Mouse (Mus musculus): ENCODE results near the gene Dnajc2.
"Not testable (repeated sequence)": the region's sequence is repeated elsewhere in the genome, so short reads cannot be mapped to it uniquely, and the experiment has no call there.

Dnajc2 gene

DNA sequence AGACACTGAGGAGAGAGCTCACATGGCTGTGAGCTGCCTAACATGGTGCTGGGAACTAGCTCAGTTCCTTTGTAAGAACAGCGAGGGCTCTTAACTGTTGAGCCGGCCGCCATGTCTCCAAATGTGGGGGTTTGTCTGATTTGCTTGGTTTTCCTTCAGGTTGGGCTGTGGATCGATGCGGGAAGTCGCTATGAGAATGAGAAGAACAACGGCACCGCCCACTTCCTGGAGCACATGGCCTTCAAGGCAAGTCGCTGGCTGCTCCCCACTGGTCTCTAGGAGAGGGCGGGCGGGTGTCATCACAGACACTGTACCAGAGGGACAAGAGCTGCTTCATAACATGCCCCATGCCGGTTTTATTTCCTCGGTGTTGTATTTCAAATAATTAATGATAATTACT, 45.2 kb downstream of the Dnajc2 start:
- no peak for DNase-seq (ENCODE audit: low spot score)

DNA sequence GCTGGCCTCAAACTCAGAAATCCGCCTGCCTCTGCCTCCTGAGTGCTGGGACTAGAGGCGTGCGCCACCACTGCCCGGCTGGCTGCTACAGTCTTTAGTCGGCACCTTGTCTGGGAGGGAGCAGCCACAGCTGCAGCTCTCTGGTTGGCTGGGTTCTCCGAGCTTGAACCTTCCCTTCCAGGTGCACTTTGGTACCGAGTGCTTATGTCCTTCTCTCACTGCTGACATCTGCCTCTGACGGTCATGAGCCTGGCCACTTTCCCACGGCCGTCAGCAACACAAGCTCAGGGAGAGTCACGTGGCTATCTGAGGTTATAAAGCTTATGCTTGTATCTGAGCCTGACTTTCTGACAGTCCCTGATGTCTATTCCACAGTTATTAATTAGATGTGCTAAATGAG, 45.9 kb downstream of the Dnajc2 start:
- DNase-seq (ENCODE audit: low spot score) = no peak

DNA sequence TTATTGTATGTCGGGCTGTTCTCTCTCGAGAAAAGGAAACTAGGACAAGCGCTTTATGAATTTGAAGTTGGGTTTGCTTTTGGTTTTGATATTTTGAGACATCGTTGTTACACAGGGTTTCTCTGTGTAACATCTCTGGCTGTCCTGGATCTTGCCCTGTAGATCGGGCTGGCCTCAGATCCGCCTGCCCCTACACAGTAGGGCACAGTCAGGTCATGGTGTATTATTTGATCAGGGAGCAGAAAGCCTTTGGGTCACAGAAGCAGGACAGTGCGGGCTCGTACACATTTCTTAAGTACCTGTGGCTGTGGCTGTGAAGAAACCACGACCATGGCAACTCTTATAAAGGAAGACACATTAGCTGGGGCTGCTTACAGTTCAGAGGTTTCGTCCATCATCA, 47.4 kb downstream of the Dnajc2 start:
- DNase-seq (ENCODE audit: low spot score) = no peak

DNA sequence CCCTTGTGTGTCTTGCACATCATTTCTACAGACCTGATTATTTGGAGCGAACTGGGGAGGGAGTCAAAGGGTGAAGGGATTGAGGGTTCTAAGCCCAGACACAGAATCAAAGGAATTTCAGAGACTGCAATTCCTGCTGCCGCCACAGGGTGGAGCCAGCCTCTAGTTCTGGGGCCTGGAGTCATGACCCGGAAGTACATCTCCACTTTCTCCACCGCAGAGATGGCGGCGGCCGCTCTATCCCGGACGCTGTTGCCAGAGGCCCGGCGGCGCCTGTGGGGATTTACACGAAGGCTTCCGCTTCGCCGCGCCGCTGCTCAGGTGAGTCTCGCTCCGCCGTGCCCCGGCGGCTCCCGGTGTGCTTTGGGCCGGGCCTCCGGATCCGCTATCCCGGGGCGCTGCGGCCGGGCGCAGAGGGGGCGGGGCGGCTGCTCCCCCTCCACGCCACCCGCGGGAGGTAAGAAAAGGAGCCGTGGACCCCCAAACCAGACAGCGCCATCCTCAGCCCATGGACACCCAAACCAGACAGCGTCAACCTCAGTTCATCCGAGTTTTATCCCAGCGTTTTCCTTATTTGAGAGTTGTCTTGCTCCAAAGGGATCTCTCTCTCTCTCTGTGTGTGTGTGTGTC, 48.0 kb downstream of the Dnajc2 start, which contains the start of gene Pmpcb:
Pmpcb (plus strand) TSS at position 186 of the 630 bp plus-strand sequence.
- DNase-seq (ENCODE audit: low spot score) = peak; percentile 75

DNA sequence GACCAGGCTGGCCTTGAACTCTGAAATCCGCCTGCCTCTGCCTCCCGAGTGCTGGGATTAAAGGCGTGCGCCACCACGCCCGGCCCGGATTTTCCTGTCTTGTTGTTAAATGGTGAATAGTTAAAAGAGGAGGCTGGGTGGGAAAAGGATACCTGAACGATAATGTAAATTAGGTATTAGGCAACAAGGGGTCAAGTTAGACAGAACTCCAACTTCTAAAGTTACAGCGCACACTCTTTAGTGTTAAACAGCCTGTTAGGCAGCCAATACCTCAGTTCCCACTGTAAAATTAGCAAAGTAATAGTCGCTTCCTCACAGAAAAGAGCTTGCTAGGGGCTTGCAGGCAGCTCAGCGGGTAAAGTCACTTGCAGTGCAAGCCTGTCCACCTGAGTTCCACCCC, 49.0 kb downstream of the Dnajc2 start:
- DNase-seq (ENCODE audit: low spot score) = no peak

DNA sequence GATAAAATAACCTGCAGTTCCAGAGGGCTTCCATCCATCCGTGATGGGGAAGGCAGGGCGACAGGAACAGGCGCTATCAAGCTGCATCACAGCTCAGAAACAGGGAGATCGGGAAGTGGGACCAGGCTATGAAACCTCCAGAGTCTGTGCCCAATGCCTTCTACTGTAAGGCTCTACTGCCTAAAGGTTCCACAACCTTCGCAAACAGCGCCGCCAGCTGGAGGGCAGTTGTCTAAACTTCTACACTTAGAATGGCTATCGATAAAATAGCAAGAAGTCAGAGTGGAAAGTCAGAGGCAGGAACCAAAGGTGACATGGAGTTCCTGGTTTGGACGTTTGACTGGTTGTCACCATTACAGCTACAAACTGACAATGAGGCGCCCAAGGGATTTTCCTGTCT, 49.5 kb downstream of the Dnajc2 start:
- peak; percentile 42 for DNase-seq (ENCODE audit: low spot score)

DNA sequence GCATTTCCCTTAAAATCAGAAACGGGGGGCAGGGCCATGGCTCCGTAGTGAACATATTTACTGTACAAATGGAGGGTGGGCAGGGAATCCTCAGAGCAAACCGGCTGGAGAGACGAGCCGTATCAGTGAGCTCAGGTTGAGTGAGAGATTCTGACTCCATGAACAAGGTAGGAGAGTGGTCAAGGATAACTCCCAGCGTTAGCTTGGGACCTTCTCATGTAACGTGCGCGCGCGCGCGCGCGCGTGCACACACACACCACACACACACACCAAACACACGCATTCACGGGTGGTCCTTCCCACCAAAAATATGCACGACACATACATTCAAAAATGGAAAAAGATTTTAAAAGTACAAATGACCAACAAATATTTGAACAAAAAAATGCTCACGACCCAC, 50.0 kb downstream of the Dnajc2 start:
- DNase-seq (ENCODE audit: low spot score) = no peak

DNA sequence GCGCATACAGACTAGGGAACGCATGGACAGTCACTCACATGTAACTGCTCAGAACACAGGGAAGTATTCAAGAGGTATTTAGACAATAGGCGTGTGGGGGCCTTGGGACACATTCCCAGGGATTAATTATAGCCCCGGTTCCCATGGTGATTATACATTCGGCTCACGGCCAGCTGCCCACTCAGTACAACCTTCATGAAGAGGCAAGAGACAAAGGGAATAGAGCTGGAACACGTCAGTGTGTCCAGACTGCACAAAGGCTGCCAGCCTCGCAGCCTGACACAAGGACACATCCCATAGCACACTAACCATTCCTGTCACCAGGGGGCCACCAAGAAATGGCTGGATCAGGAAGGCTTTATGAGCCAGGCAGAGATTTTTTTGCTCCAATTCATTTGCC, 52.1 kb downstream of the Dnajc2 start:
- DNase-seq (ENCODE audit: low spot score) = peak; percentile 21

DNA sequence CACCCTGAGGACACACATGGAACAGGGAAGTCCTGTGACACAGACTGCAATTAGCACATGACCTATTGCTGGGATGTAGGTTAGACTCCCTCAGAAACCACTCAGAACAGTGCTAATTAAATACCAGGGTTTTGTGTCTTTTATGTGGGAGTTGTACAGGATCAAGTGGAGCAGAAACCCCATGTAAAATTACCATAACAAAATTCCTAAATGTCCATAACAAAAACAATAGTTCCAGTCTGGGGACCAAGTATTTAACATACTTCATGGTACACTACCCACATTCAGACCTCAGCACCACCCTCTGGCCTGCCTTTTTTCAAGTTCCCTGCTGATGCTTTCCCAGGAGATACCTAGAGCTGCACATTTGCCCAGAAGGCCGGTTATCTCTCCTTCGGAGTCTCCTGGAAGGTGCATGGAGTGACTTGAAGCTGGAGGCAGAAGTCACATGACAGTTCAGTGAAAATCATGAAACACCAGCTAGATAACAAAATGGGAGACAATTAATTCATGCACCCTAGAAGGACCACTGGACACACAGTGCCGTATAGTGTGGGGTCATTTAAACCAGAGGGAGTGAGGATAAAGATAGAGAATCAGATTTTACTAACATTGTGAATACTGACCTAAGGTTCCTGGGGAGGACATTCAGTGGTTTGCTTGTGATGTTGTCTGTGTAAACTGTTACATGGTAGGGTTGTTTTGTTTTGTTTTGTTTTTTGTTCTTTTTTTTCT, 52.7 kb downstream of the Dnajc2 start:
- DNase-seq (ENCODE audit: low spot score) = no peak

DNA sequence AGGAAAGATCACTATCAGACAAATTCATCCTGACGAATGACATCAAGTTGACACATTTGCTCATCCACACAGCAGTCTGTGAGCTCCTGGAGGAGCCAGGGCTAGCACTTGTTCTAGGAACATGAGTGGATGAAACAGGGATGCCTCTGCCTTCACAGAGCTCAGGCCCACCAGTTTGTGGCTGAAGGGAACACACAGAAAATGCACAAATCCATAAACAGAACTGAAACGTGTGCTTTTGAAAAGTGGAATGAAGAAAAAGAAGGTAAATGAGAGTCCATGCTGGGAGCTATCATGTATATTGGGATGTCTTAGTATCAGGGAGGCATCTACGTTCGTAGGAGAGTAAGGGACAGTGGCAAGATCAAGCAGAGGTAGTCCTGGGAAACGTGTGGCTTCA, 55.9 kb downstream of the Dnajc2 start:
- no peak for DNase-seq (ENCODE audit: low spot score)

DNA sequence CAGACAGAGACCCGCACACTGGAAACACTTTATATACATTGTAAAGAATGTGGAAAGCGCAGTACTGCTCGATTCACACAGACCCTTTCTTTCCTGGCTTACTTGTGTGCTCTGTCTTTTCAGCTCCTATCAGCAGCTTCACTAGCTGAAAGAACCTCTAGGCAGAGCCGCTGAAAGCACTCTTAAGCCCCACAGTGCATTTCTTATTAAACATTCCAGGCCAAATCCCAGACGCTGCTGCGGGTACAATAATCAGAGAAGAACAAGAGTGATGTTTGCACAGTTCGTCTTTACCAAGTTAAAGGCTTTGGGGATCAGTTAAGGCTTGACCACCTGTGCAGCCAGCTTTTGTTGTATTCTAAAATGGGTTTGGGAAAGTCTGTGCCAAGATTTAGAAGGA, 60.2 kb downstream of the Dnajc2 start:
- DNase-seq (ENCODE audit: low spot score) = no peak

DNA sequence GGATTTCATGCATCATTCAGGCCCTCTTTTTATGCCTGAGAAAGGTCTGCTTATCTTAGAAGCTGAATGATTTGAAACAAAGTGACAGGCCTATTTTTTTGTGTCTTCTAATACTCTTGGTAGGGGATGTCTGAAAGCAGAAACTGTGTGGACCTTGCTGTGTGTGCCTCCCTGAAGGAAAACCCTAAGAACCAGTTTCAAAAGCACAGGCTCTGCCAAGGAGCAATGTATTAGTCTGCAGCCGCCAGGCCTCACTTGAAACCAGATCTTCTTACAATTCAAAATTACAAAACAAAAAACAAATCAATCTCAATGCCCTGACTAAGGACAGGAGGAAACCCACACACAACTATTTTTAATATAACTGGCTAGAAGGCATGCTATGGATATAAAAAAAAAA, 60.6 kb downstream of the Dnajc2 start:
- no peak for DNase-seq (ENCODE audit: low spot score)

DNA sequence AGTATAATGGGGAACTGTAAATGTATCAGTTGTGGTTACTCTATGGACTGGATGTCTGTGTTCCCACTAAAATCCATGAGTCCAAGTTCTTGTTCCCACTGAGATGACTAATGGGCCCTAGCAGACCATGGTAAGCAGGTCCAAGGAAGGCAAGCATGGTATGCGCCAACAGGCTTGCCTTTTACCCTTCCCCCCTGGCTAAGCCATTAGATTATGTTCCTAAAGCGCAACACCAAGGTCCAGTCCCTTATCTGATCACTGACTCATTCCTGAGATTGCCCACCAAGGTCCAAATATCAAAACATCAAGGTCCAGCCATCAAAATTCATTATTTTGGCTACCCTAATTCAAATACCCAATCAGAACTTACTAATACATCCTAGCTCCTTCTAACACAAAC, 65.8 kb downstream of the Dnajc2 start:
- DNase-seq (ENCODE audit: low spot score) = no peak

DNA sequence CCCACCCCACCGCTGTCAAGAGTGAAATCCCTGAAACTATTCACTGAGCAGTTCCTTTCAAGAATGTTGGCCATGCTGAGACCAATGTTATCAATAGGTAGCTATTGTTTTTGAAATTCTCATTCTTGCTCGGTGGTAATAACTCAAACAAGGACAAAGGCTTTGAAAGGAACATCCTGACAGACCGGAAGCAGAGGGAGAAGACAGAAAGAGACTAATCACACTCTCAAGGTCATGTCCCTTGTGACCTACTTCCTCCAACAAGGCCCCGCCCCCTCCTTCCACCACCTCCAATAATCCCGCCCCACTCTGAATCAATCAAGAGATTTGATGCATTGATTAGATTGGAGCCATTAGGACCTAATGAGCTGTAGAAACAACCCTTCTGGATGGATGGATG, 66.5 kb downstream of the Dnajc2 start:
- no peak for DNase-seq (ENCODE audit: low spot score)

DNA sequence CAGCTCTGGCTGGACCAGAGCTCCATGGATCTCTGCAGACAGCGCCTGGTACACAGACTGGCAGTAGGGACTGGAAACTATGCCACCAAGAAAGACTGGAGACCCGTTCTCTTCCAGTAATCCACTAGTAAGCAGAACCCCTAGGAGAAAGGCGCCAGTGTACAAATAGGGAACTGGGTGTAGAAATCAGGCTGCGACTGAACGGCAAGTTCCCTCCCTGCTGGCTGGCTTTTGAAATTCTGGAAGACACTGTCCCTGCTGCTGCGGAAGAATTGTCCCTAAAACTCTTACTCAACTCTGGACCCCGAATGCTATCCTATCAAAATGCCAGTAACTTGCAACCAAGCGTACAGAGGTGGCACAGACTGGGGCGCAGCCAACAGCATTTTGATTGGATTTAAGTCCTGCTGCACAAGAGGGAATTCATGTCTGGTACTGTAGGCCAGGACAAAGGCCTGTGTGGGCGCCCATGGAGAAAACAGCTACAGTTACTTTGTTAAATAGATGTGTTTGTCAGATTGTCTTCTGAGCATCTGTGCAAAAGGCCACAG, 67.8 kb downstream of the Dnajc2 start:
- no peak for DNase-seq (ENCODE audit: low spot score)

DNA sequence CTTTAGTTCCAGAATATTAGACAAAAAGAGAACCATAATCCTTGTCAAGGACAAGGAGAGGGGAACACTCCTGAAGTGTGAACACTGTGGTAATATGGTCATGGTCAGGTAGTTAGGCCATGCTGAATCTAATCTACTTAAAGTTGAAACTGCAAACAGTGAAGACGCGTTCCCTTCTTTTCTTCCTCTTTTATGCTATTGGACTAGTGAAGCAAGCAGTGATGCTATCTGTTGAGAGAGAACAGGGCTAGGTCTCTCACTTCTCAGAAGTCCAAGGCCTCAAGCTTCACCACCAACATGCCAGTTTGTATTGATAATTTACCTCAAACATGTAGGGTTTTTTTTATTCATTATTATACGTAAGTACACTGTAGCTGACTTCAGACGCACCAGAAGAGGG, 70.6 kb downstream of the Dnajc2 start:
- no peak for DNase-seq (ENCODE audit: low spot score)

DNA sequence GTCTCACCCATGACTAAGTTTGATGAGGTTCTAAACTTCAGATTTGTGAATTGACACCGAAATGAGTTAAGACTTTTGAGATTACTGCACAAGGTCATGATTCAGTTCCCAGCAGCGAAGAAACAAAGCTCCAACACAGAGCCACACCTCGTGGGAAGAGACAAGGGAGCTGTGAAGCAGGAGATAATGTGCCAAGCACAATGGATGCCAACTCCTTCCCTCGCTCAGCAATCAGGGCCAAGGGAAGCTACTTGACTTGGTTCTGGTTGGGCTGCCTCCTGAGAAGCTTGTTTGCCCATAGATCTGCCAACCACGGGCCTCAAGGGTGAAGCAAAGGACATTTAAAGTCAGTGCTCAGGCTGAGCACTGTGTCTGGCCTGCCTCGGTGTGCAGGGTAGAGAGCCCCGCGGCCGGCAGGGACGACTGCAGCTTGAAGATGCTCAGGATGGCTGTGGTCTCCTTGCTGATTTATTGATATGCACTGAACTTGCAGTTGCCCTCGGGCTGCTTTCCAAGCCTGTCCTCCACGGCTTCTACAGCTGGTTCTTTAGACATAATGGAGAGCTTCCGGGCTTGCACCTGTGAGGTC, 72.8 kb downstream of the Dnajc2 start:
- DNase-seq (ENCODE audit: low spot score) = no peak

DNA sequence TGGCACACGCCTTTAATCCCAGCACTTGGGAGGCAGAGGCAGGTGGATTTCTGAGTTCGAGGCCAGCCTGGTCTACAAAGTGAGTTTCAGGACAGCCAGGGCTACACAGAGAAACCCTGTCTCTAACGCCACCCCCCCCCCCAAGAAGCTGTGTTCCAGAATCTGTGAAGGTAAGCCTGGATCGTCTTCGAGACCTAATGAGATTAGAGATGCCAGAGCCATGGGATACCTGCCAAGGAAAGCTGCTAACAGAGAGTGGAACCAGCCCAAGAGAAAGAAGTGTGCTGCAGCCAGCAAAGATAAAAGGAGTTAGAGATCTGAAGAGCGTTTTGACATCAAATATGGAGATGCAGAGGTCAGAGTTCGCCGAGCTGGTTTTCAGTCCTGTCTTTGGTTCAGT, 77.0 kb downstream of the Dnajc2 start:
- not testable (repeated sequence) for DNase-seq (ENCODE audit: low spot score)

All from ovary, postnatal 10 days (tissue).